Comparison of ENCODE assay signal across 8 mouse cellular contexts in the genomic region with DNA sequence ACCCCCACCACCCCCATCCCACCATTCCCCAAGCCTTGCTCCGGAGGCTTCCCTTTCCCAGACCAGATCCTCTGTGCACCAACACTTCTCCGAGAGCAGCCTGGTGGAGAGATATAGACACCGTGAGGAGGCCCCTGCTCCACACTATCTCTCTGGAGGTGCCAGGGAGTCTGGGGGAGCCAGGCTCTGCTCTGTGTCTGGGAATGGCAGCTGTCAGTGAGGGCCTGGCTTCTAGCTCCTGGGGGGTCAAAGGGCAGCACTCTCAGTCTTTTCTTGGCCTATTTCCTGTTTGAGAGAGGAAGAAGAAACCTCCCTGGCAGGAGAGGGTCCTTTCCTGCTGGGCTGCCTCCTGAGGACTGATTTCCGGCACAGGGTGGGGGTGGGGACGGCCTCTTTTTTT. TPM values are rescaled to one million over a fixed set of nuclear protein-coding genes. Genes with fewer than 3 reads are reported as not detected.
DNase-seq lines count a peak whose midpoint lies in the region; ATAC-seq and TF ChIP-seq lines count a peak whose summit lies in the region.

No protein-coding gene starts in this region.

- intact Hi-C loops in heart, adult 2 months (cut with DNase I): no loop called here

- ATAC-seq in neural tube, embryonic 15.5 days (ENCODE audit: low FRiP score): no peak
- ATAC-seq in limb, embryonic 11.5 days (ENCODE audit: insufficient number of reproducible peaks, low FRiP score, low TSS enrichment, low read depth): no peak
- no peak for ATAC-seq in forebrain, embryonic 15.5 days (replicated peaks)

- 14% methylated on average over 5 of the region's 5 CpGs for WGBS in heart, adult 2 months
- 34% methylated on average over 5 of the region's 5 CpGs for WGBS in neural tube, embryonic 15.5 days
- WGBS in limb, embryonic 11.5 days: 7% methylated on average over 5 of the region's 5 CpGs
- 36% methylated on average over 5 of the region's 5 CpGs for WGBS in forebrain, embryonic 15.5 days

- no peak overlapping the region for H3K4me3 ChIP-seq in heart, adult 2 months
- no peak overlapping the region for H3K4me3 ChIP-seq in neural tube, embryonic 15.5 days (replicated peaks)
- no peak overlapping the region for H3K4me3 ChIP-seq in limb, embryonic 11.5 days (ENCODE audit: low read depth, low read length)
- H3K4me3 ChIP-seq in forebrain, embryonic 15.5 days: no peak overlapping the region

- peak overlapping the region; percentile 73 for H3K27ac ChIP-seq in heart, adult 2 months
- H3K27ac ChIP-seq in neural tube, embryonic 15.5 days (replicated peaks): no peak overlapping the region; the same call in 1 of the 2 replicates
- H3K27ac ChIP-seq in limb, embryonic 11.5 days (replicated peaks; ENCODE audit: low read depth, low read length): peak overlapping the region; percentile 18; the same call in 1 of the 2 replicates
- H3K27ac ChIP-seq in forebrain, embryonic 15.5 days (replicated peaks): no peak overlapping the region

- DNase-seq in heart, adult 2 months: no peak
- no peak for DNase-seq in heart, adult 8-10 months (ENCODE audit: low spot score)
- DNase-seq in neural tube, embryonic 10.5 days (ENCODE audit: extremely low spot score, low spot score): peak; percentile 38
- DNase-seq in limb, embryonic 11.5 days (ENCODE audit: low spot score): peak; percentile 30
- no peak for DNase-seq in urinary bladder, postnatal 10 days (ENCODE audit: low spot score)
- no peak for DNase-seq in right cerebral cortex, postnatal 36 days (ENCODE audit: low spot score in 2 of 2)

- no peaks in the 10 kb centered on the region for H3K79me2 ChIP-seq in heart, adult 2 months (replicated peaks; ENCODE audit: control insufficient read depth, insufficient read depth, low read length)

- no peak for TF ChIP-seq POLR2A in heart, adult 2 months (IDR thresholded peaks at IDR 0.05; ENCODE audit: insufficient read depth, low read depth, low read length)

- no peak overlapping the region for H3K9ac ChIP-seq in heart, adult 2 months (ENCODE audit: low read depth, low read length)
- H3K9ac ChIP-seq in neural tube, embryonic 15.5 days (replicated peaks): no peak overlapping the region
- H3K9ac ChIP-seq in limb, embryonic 11.5 days (ENCODE audit: low read length): no peak overlapping the region
- H3K9ac ChIP-seq in forebrain, embryonic 15.5 days (replicated peaks): no peak overlapping the region

- no peak overlapping the region for H3K4me2 ChIP-seq in neural tube, embryonic 15.5 days
- peak overlapping the region; percentile 14; the same call in 1 of the 2 replicates for H3K4me2 ChIP-seq in limb, embryonic 11.5 days (ENCODE audit: low read depth, severe bottlenecking)
- no peak overlapping the region for H3K4me2 ChIP-seq in forebrain, embryonic 15.5 days (replicated peaks)

- no peak for TF ChIP-seq CTCF in heart, adult 2 months (IDR thresholded peaks at IDR 0.05)

- H3K9me3 ChIP-seq in neural tube, embryonic 15.5 days (replicated peaks): no peaks in the 10 kb centered on the region
- H3K9me3 ChIP-seq in limb, embryonic 11.5 days (ENCODE audit: control insufficient read depth, low read length): no peaks in the 10 kb centered on the region
- no peaks in the 10 kb centered on the region for H3K9me3 ChIP-seq in forebrain, embryonic 15.5 days

- 0 out of 2 replicates have a peak, but pooled peaks have one; percentile 13 for TF ChIP-seq EP300 in heart, adult 2 months (IDR thresholded peaks at IDR 0.05; ENCODE audit: insufficient read depth, low read depth, low read length)

- H3K27me3 ChIP-seq in heart, adult 2 months (ENCODE audit: control insufficient read depth, insufficient read depth, low read length): no peaks in the 10 kb centered on the region
- H3K27me3 ChIP-seq in neural tube, embryonic 15.5 days (replicated peaks): no peaks in the 10 kb centered on the region
- H3K27me3 ChIP-seq in limb, embryonic 11.5 days (ENCODE audit: control insufficient read depth, insufficient read depth, low read length): no peaks in the 10 kb centered on the region
- no peaks in the 10 kb centered on the region for H3K27me3 ChIP-seq in forebrain, embryonic 15.5 days

- peaks cover 2% of the 10 kb centered on the region for H3K36me3 ChIP-seq in heart, adult 2 months (ENCODE audit: control insufficient read depth, insufficient read depth, low read length)
- H3K36me3 ChIP-seq in neural tube, embryonic 15.5 days: no peaks in the 10 kb centered on the region
- peaks cover 6% of the 10 kb centered on the region for H3K36me3 ChIP-seq in limb, embryonic 11.5 days (ENCODE audit: control insufficient read depth, insufficient read depth, low read length)
- H3K36me3 ChIP-seq in forebrain, embryonic 15.5 days: no peaks in the 10 kb centered on the region

- peaks cover 22% of the 10 kb centered on the region for H3K4me1 ChIP-seq in heart, adult 2 months (ENCODE audit: control insufficient read depth, insufficient read depth, low read length)
- H3K4me1 ChIP-seq in neural tube, embryonic 15.5 days: peaks cover 21% of the 10 kb centered on the region
- peaks cover 34% of the 10 kb centered on the region for H3K4me1 ChIP-seq in limb, embryonic 11.5 days (ENCODE audit: control insufficient read depth, insufficient read depth, low read length)
- H3K4me1 ChIP-seq in forebrain, embryonic 15.5 days: peaks cover 11% of the 10 kb centered on the region

RNA-seq across cellular contexts. Expression of a gene that starts 16.9 kb away (rescaled TPM):
- total RNA-seq in heart, adult 2 months (2021): 1 to 10 TPM; 5.0 to 5.7 TPM
- 5.2 and 6.4 TPM in 2 replicates for polyA plus RNA-seq in heart, adult 2 months (2012; rRNA removed)
- total RNA-seq in heart, adult 8-10 months (2022): 1 to 10 TPM; 3.0 to 5.7 (median 4.4) TPM
- 6.2 and 13.2 TPM in 2 replicates for polyA plus RNA-seq in neural tube, embryonic 15.5 days (2015; fragmentation: Nextera tagmentation; extraction: Ambion mirVana)
- polyA plus RNA-seq in limb, embryonic 11.5 days (2014; fragmentation: Nextera tagmentation; extraction: Ambion mirVana): 38.0 and 39.2 TPM in 2 replicates
- polyA plus RNA-seq in forebrain, embryonic 15.5 days (2015; fragmentation: Nextera tagmentation; extraction: Ambion mirVana): 5.4 and 5.6 TPM in 2 replicates

RNA-seq across cellular contexts. Expression of a gene that starts 22.5 kb away (rescaled TPM):
- under 1 TPM; 0.08 to 0.27 TPM for total RNA-seq in heart, adult 2 months (2021)
- 0.62 and 0.97 TPM in 2 replicates for polyA plus RNA-seq in heart, adult 2 months (2012; rRNA removed)
- total RNA-seq in heart, adult 8-10 months (2022): under 1 TPM in 1 of 4 experiments, not detected in 3; 0.57 TPM
- polyA plus RNA-seq in neural tube, embryonic 15.5 days (2015; fragmentation: Nextera tagmentation; extraction: Ambion mirVana): 0.28 and 1.3 TPM in 2 replicates
- 0.21 TPM in 1 of 2 replicates, not detected in the other for polyA plus RNA-seq in limb, embryonic 11.5 days (2014; fragmentation: Nextera tagmentation; extraction: Ambion mirVana)
- 0.27 TPM in 1 of 2 replicates, not detected in the other for polyA plus RNA-seq in forebrain, embryonic 15.5 days (2015; fragmentation: Nextera tagmentation; extraction: Ambion mirVana)

RNA-seq across cellular contexts. Expression of a gene that starts 24.9 kb away (rescaled TPM):
- 10 to 100 TPM; 13.7 to 14.8 TPM for total RNA-seq in heart, adult 2 months (2021)
- polyA plus RNA-seq in heart, adult 2 months (2012; rRNA removed): 23.0 and 36.2 TPM in 2 replicates
- total RNA-seq in heart, adult 8-10 months (2022): 10 to 100 TPM in 3 of 4 experiments, 1 to 10 TPM in 1; 9.2 to 15.2 (median 14.8) TPM
- 100 and 116 TPM in 2 replicates for polyA plus RNA-seq in neural tube, embryonic 15.5 days (2015; fragmentation: Nextera tagmentation; extraction: Ambion mirVana)
- 14.6 and 16.4 TPM in 2 replicates for polyA plus RNA-seq in limb, embryonic 11.5 days (2014; fragmentation: Nextera tagmentation; extraction: Ambion mirVana)
- 63.6 and 69.2 TPM in 2 replicates for polyA plus RNA-seq in forebrain, embryonic 15.5 days (2015; fragmentation: Nextera tagmentation; extraction: Ambion mirVana)

RNA-seq across cellular contexts. Expression of a gene that starts 43.8 kb away (rescaled TPM):
- total RNA-seq in heart, adult 2 months (2021): 10 to 100 TPM; 55.9 to 69.5 TPM
- polyA plus RNA-seq in heart, adult 2 months (2012; rRNA removed): 142 and 198 TPM in 2 replicates
- total RNA-seq in heart, adult 8-10 months (2022): 10 to 100 TPM; 65.4 to 71.4 (median 68.7) TPM
- polyA plus RNA-seq in neural tube, embryonic 15.5 days (2015; fragmentation: Nextera tagmentation; extraction: Ambion mirVana): 117 and 122 TPM in 2 replicates
- 178 and 189 TPM in 2 replicates for polyA plus RNA-seq in limb, embryonic 11.5 days (2014; fragmentation: Nextera tagmentation; extraction: Ambion mirVana)
- polyA plus RNA-seq in forebrain, embryonic 15.5 days (2015; fragmentation: Nextera tagmentation; extraction: Ambion mirVana): 150 and 153 TPM in 2 replicates

Comparison
In these comparisons a context has a peak if more than half of its experiments do, and no peak if none do; other contexts are left out.
1. DNase-seq: peak in neural tube, embryonic 10.5 days (single experiment) and limb, embryonic 11.5 days (single experiment); none in heart, adult 2 months (0 of 2), heart, adult 8-10 months (single experiment), urinary bladder, postnatal 10 days (single experiment) and right cerebral cortex, postnatal 36 days (0 of 2).
2. H3K27ac ChIP-seq: peak in heart, adult 2 months (single experiment) and limb, embryonic 11.5 days (single experiment); none in neural tube, embryonic 15.5 days (single experiment) and forebrain, embryonic 15.5 days (single experiment).